Mouse (Mus musculus): ENCODE data around the gene Ndufb7.

DNA sequence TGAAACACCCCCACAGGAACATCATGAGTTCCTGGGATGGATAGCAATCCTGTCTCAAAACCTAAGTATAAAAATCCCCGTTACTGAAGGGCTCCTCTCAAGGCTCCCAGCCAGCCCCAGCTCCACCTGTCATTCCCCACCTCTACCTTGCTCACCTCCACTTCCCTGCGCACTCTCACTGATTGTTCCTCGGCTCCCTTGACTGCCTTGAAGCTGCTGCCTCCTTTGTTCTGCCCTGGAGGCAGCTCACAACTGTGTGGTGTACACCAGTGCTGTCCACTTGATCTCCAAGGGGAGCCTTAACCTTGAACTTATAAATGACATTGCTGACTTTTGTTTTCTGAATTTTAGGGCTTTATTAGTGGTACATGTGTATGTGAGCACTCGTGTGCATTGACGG is 1.7 kb downstream of the Ndufb7 start:
- TF ChIP-seq TAL1 (IDR thresholded peaks at IDR 0.05; ENCODE audit: low read length) (no peak), GATA1 (IDR thresholded peaks at IDR 0.05; ENCODE audit: low read length) (no peak)
